Mouse (Mus musculus): ENCODE measurements at regions not wholly inside any gene's neighbourhood (a gene's known extent, or its start where the extent isn't known, plus 50 kb on each side); places are given as distances from the start of the nearest gene placed in this dataset.

GRCm38 (mm10) chr4:33687434-33687833 lies 237.0 kb upstream of the Cnr1 start:
- dilution Hi-C loops (cut with MboI; ENCODE audit: extremely low pct_ligation_motif_present, extremely low pct_unique_long_range_greater_than_20kb, low sequenced_read_pairs) = no loop called here
- H3K9me3 ChIP-seq (replicated peaks; ENCODE audit: low read length) = no peaks in the 10 kb centered on the region
- no peak overlapping the region for H3K4me2 ChIP-seq (ENCODE audit: insufficient read depth, low read depth, poor library complexity, severe bottlenecking)
- no peak overlapping the region for H3K4me3 ChIP-seq (replicated peaks in 1 of 3; ENCODE audit: low read depth in 2 of 3, low read length in 2 of 3, poor library complexity in 1 of 3)
- no peaks in the 10 kb centered on the region for H3K27me3 ChIP-seq (replicated peaks)
- H3K79me2 ChIP-seq (replicated peaks; ENCODE audit: control insufficient read depth, extremely low read depth, insufficient read depth, poor library complexity, severe bottlenecking) = no peaks in the 10 kb centered on the region
- in situ Hi-C loops (cut with MboI; ENCODE audit: low pct_ligation_motif_present, low pct_unique_long_range_greater_than_20kb, low sequenced_read_pairs) = no loop called here
- no peak overlapping the region for H3K27ac ChIP-seq (ENCODE audit: insufficient read depth, low read depth)
- no peak overlapping the region for H3K9ac ChIP-seq (ENCODE audit: insufficient read depth, low read depth)
- peaks cover 0 to 5% of the 10 kb centered on the region in 2 experiments; a peak in 2 of 4 replicates for H3K4me1 ChIP-seq (ENCODE audit: control insufficient read depth in 1 of 2, insufficient read depth in 2 of 2)
- no peak for TF ChIP-seq RAD21 (IDR thresholded peaks at IDR 0.05; ENCODE audit: low read depth, low read length)
- TF ChIP-seq TCF12 (IDR thresholded peaks at IDR 0.05; ENCODE audit: low read depth, low read length) = no peak
- no peak for TF ChIP-seq MAX (IDR thresholded peaks at IDR 0.05; ENCODE audit: low read length)
- no peak for TF ChIP-seq ZC3H11A (IDR thresholded peaks at IDR 0.05; ENCODE audit: low read depth, low read length)
- no peak for TF ChIP-seq NRF1 (IDR thresholded peaks at IDR 0.05; ENCODE audit: low read depth, low read length)
- no peak for TF ChIP-seq UBTF (IDR thresholded peaks at IDR 0.05; ENCODE audit: low read depth, low read length)
- TF ChIP-seq POLR2AphosphoS2 (IDR thresholded peaks at IDR 0.05; ENCODE audit: low read depth, low read length) = no peak
- TF ChIP-seq NELFE (IDR thresholded peaks at IDR 0.05; ENCODE audit: low read depth, low read length) = no peak
- TF ChIP-seq ZMIZ1 (IDR thresholded peaks at IDR 0.05; ENCODE audit: low read depth, low read length) = no peak
- no peak for TF ChIP-seq PAX5 (IDR thresholded peaks at IDR 0.05; ENCODE audit: low read length)
- no peak for TF ChIP-seq MYC (IDR thresholded peaks at IDR 0.05; ENCODE audit: low read depth, low read length)
- TF ChIP-seq USF1 (IDR thresholded peaks at IDR 0.05; ENCODE audit: low read depth, low read length) = no peak
- TF ChIP-seq ZKSCAN1 (IDR thresholded peaks at IDR 0.05; ENCODE audit: borderline replicate concordance, low read depth, low read length) = no peak
- no peak for TF ChIP-seq POLR2A (IDR thresholded peaks at IDR 0.05; ENCODE audit: low read depth, low read length)
- no peak for TF ChIP-seq ETS1 (conservative IDR thresholded peaks at IDR 0.05; ENCODE audit: low read depth, low read length)
- no peak for TF ChIP-seq EP300 (IDR thresholded peaks at IDR 0.05; ENCODE audit: low read length)
- no peak for TF ChIP-seq HCFC1 (IDR thresholded peaks at IDR 0.05; ENCODE audit: low read depth, low read length)
- no peak for TF ChIP-seq CHD1 (IDR thresholded peaks at IDR 0.05; ENCODE audit: low read depth, low read length)
- no peak for TF ChIP-seq CHD2 (IDR thresholded peaks at IDR 0.05; ENCODE audit: low read length)
- no peak for DNase-seq (ENCODE audit: extremely low read depth)
- no peaks in the 10 kb centered on the region for H3K36me3 ChIP-seq (replicated peaks in 1 of 2; ENCODE audit: control insufficient read depth in 1 of 2, insufficient read depth in 1 of 2, low read length in 1 of 2)

GRCm38 (mm10) chr4:33693441-33693840 lies 231.0 kb upstream of the Cnr1 start:
- peaks cover 0 to 5% of the 10 kb centered on the region in 2 experiments; a peak in 1 of 4 replicates for H3K4me1 ChIP-seq (ENCODE audit: control insufficient read depth in 1 of 2, insufficient read depth in 2 of 2)
- no peak overlapping the region for H3K4me3 ChIP-seq (replicated peaks in 1 of 3; ENCODE audit: low read depth in 2 of 3, low read length in 2 of 3, poor library complexity in 1 of 3)
- no peaks in the 10 kb centered on the region for H3K36me3 ChIP-seq (replicated peaks in 1 of 2; ENCODE audit: control insufficient read depth in 1 of 2, insufficient read depth in 1 of 2, low read length in 1 of 2)
- no peak overlapping the region for H3K9ac ChIP-seq (ENCODE audit: insufficient read depth, low read depth)
- TF ChIP-seq MAFK (IDR thresholded peaks at IDR 0.05; ENCODE audit: insufficient replicate concordance, low read length) = no peak
- no peak for TF ChIP-seq NRF1 (IDR thresholded peaks at IDR 0.05; ENCODE audit: low read depth, low read length)
- TF ChIP-seq NELFE (IDR thresholded peaks at IDR 0.05; ENCODE audit: low read depth, low read length) = no peak
- no peak for TF ChIP-seq UBTF (IDR thresholded peaks at IDR 0.05; ENCODE audit: low read depth, low read length)
- TF ChIP-seq ZMIZ1 (IDR thresholded peaks at IDR 0.05; ENCODE audit: low read depth, low read length) = no peak
- TF ChIP-seq JUND (conservative IDR thresholded peaks at IDR 0.05; ENCODE audit: low read depth, low read length) = no peak
- TF ChIP-seq ZC3H11A (IDR thresholded peaks at IDR 0.05; ENCODE audit: low read depth, low read length) = no peak
- no peak for TF ChIP-seq CHD2 (IDR thresholded peaks at IDR 0.05; ENCODE audit: low read length)
- TF ChIP-seq TBP (conservative IDR thresholded peaks at IDR 0.05; ENCODE audit: low read depth, low read length) = no peak
- TF ChIP-seq MEF2A (IDR thresholded peaks at IDR 0.05; ENCODE audit: borderline replicate concordance, low read depth, low read length) = no peak
- no peak for TF ChIP-seq E2F4 (IDR thresholded peaks at IDR 0.05; ENCODE audit: insufficient replicate concordance, low read depth, low read length)
- TF ChIP-seq MAX (IDR thresholded peaks at IDR 0.05; ENCODE audit: low read length) = no peak
- no peaks in the 10 kb centered on the region for H3K79me2 ChIP-seq (replicated peaks; ENCODE audit: control insufficient read depth, extremely low read depth, insufficient read depth, poor library complexity, severe bottlenecking)
- no peaks in the 10 kb centered on the region for H3K27me3 ChIP-seq (replicated peaks)
- in situ Hi-C loops (cut with MboI; ENCODE audit: low pct_ligation_motif_present, low pct_unique_long_range_greater_than_20kb, low sequenced_read_pairs) (no loop called here), dilution Hi-C loops (cut with MboI; ENCODE audit: extremely low pct_ligation_motif_present, extremely low pct_unique_long_range_greater_than_20kb, low sequenced_read_pairs) (no loop called here)
- H3K4me2 ChIP-seq (ENCODE audit: insufficient read depth, low read depth, poor library complexity, severe bottlenecking) = no peak overlapping the region
- peaks cover 3% of the 10 kb centered on the region for H3K9me3 ChIP-seq (replicated peaks; ENCODE audit: low read length)
- H3K27ac ChIP-seq (ENCODE audit: insufficient read depth, low read depth) = no peak overlapping the region
- DNase-seq (ENCODE audit: extremely low read depth) = no peak
